Mouse (Mus musculus): ENCODE measurements at regions not wholly inside any gene's neighbourhood (a gene's known extent, or its start where the extent isn't known, plus 50 kb on each side); places are given as distances from the start of the nearest gene placed in this dataset.

DNA sequence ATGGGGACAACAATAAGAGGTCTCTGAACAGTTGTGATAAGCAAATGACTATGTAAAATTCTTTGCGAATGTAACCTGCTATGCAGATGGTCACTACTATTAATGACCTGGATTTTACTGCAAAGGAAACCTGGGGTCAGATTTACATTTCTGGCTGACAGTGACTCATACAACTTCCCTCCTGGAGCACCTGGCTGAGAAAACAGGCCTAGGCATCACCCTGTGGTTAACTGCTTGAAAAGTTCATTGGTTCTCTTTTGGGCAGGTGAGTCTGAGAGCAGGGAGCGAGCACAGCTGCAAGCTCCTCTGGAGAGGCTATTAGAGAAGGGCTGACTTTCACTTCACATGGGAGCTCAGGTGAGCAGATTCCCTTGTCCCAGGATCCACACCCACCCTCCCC, 185.2 kb upstream of the Lpp start:
- TF ChIP-seq CTCF (IDR thresholded peaks at IDR 0.05; ENCODE audit: borderline replicate concordance, insufficient read depth, low read length) (no peak), POLR2A (IDR thresholded peaks at IDR 0.05; ENCODE audit: low read depth, low read length) (no peak)

All from embryonic fibroblast, embryonic 13.5 days (primary cell).